Comparison of ENCODE assay signal across 20 mouse cellular contexts in the genomic region with DNA sequence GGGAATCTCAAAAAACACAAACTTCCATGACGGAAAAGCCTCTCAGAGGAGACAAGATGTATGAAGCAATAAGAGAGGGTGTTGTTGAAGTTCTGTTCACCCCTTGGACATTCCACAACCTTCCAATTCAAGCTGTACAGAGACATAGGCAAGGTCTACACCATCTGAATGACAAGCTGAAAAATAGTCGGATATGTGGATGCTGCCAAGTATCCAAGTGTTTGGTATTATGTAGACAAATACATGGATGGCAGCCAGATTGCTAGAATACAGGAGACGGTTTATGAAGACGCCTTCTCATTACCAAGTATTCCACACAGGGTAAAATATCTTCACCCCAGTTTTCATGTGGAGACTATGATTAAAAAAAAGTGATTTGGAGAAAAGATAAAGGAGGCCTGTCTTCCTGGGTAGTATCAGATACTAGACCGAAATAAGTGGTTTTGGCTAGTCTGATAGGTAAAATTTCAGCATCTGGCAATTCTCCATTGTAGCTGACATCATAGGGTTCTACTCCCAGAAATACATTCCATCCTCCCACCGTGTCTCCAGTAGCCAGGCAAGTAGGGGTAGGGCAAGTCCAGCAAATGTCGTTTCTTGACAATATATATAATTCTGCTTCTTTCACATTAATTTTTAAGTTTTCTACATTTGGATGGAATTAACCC.
A peak's percentile ranks its signal among the peaks of the same experiment; 100 is the strongest.
DNase-seq lines count a peak whose midpoint lies in the region; ATAC-seq and TF ChIP-seq lines count a peak whose summit lies in the region.
"Had no signal": no experiment of that assay in that cellular context is flagged by ENCODE, and none has a peak within 500 bp of the region (broad histone marks: within the 10 kb centered on the region; RNA-seq: fewer than 3 reads in every experiment).

No protein-coding gene starts in this region.

- TF ChIP-seq POLR2A in limb, embryonic 14.5 days (IDR thresholded peaks at IDR 0.05; ENCODE audit: borderline replicate concordance, extremely low read depth, insufficient read depth, insufficient read length), result no peak

- no peak overlapping the region for H3K4me3 ChIP-seq in heart, embryonic 14.5 days (ENCODE audit: control insufficient read depth in 1 of 2, insufficient read depth in 1 of 2, low read depth in 1 of 2, low read length in 2 of 2)
- H3K4me3 ChIP-seq in heart, embryonic 12.5 days, result no peak overlapping the region
- no peak overlapping the region for H3K4me3 ChIP-seq in lung, embryonic 14.5 days (ENCODE audit: low read depth, low read length)
- no peak overlapping the region for H3K4me3 ChIP-seq in limb, embryonic 14.5 days (replicated peaks; ENCODE audit: low read length)
- H3K4me3 ChIP-seq: embryonic facial prominence, embryonic 12.5 days; heart, embryonic 10.5 days; hindbrain, embryonic 13.5 days; intestine, embryonic 15.5 days; liver, embryonic 13.5 days; midbrain, embryonic 12.5 days; neural tube, embryonic 12.5 days had no signal

- no peak overlapping the region for H3K4me2 ChIP-seq in heart, embryonic 14.5 days (ENCODE audit: low read length)
- no peak overlapping the region for H3K4me2 ChIP-seq in heart, embryonic 12.5 days
- no peak overlapping the region for H3K4me2 ChIP-seq in lung, embryonic 14.5 days
- no peak overlapping the region for H3K4me2 ChIP-seq in limb, embryonic 14.5 days (replicated peaks; ENCODE audit: low read depth, low read length, severe bottlenecking)
- H3K4me2 ChIP-seq: embryonic facial prominence, embryonic 12.5 days; hindbrain, embryonic 13.5 days; intestine, embryonic 15.5 days; liver, embryonic 13.5 days; midbrain, embryonic 12.5 days; neural tube, embryonic 12.5 days had no signal

- no peaks in the 10 kb centered on the region for H3K36me3 ChIP-seq in heart, embryonic 14.5 days (ENCODE audit: control insufficient read depth, insufficient read depth, low read length)
- no peaks in the 10 kb centered on the region for H3K36me3 ChIP-seq in heart, embryonic 12.5 days
- no peaks in the 10 kb centered on the region for H3K36me3 ChIP-seq in lung, embryonic 14.5 days (ENCODE audit: insufficient read depth)
- no peaks in the 10 kb centered on the region for H3K36me3 ChIP-seq in limb, embryonic 14.5 days (ENCODE audit: control insufficient read depth, insufficient read depth, low read length)
- H3K36me3 ChIP-seq: embryonic facial prominence, embryonic 12.5 days; heart, embryonic 10.5 days; hindbrain, embryonic 13.5 days; intestine, embryonic 15.5 days; liver, embryonic 13.5 days; midbrain, embryonic 12.5 days; neural tube, embryonic 12.5 days had no signal

- no peaks in the 10 kb centered on the region for H3K27me3 ChIP-seq in heart, embryonic 14.5 days (ENCODE audit: control insufficient read depth, insufficient read depth, low read length)
- H3K27me3 ChIP-seq in heart, embryonic 12.5 days (replicated peaks), result no peaks in the 10 kb centered on the region
- no peaks in the 10 kb centered on the region for H3K27me3 ChIP-seq in lung, embryonic 14.5 days (ENCODE audit: insufficient read depth, low read length)
- no peaks in the 10 kb centered on the region for H3K27me3 ChIP-seq in limb, embryonic 14.5 days (ENCODE audit: control insufficient read depth, insufficient read depth, low read length)
- H3K27me3 ChIP-seq: embryonic facial prominence, embryonic 12.5 days; hindbrain, embryonic 13.5 days; intestine, embryonic 15.5 days; liver, embryonic 13.5 days; midbrain, embryonic 12.5 days; neural tube, embryonic 12.5 days had no signal

- DNase-seq in lung, embryonic 14.5 days, result peak; percentile 90
- DNase-seq in lung, postnatal 25 days (ENCODE audit: low spot score), result no peak
- peak; percentile 13 for DNase-seq in NIH3T3 (ENCODE audit: low read depth)
- peak; percentile 67 for DNase-seq in limb, embryonic 14.5 days (ENCODE audit: low spot score)
- DNase-seq in thymus, postnatal 25 days, result no peak
- DNase-seq: B cell, adult 2 months; cerebellum, adult 8-10 months; kidney, adult 9 months; kidney, postnatal 36 days; left cerebral cortex, postnatal 4 days; liver, embryonic 13.5 days; thymus, postnatal 14 days had no signal

- H3K9ac ChIP-seq in heart, embryonic 14.5 days (ENCODE audit: low read length), result no peak overlapping the region
- no peak overlapping the region for H3K9ac ChIP-seq in heart, embryonic 12.5 days
- no peak overlapping the region for H3K9ac ChIP-seq in lung, embryonic 14.5 days
- H3K9ac ChIP-seq in limb, embryonic 14.5 days (ENCODE audit: low read depth, low read length, severe bottlenecking), result no peak overlapping the region
- H3K9ac ChIP-seq: embryonic facial prominence, embryonic 12.5 days; hindbrain, embryonic 13.5 days; intestine, embryonic 15.5 days; liver, embryonic 13.5 days; midbrain, embryonic 12.5 days; neural tube, embryonic 12.5 days had no signal

- TF ChIP-seq CTCF in lung, embryonic 14.5 days (IDR thresholded peaks at IDR 0.05; ENCODE audit: low read depth), result no peak

- 0 out of 2 replicates have a peak, but pooled peaks have one; percentile 26 for ATAC-seq in heart, embryonic 14.5 days (ENCODE audit: insufficient number of reproducible peaks, insufficient read depth, low FRiP score, low read depth)
- no peak for ATAC-seq in heart, embryonic 12.5 days (ENCODE audit: insufficient number of reproducible peaks, low FRiP score)
- peak; percentile 97 for ATAC-seq in lung, embryonic 14.5 days (ENCODE audit: insufficient read depth)
- ATAC-seq in limb, embryonic 14.5 days (ENCODE audit: low FRiP score, low read depth), result no peak
- ATAC-seq: intestine, embryonic 15.5 days had no signal

- H3K27ac ChIP-seq in heart, embryonic 14.5 days (replicated peaks in 1 of 2; ENCODE audit: control insufficient read depth in 1 of 2, insufficient read depth in 1 of 2, low read depth in 2 of 2, low read length in 2 of 2), result no peak overlapping the region
- H3K27ac ChIP-seq in heart, embryonic 12.5 days (ENCODE audit: poor library complexity, severe bottlenecking), result no peak overlapping the region
- H3K27ac ChIP-seq in lung, embryonic 14.5 days (ENCODE audit: low read depth), result no peak overlapping the region
- no peak overlapping the region for H3K27ac ChIP-seq in limb, embryonic 14.5 days (replicated peaks; ENCODE audit: low read depth, low read length)
- H3K27ac ChIP-seq: embryonic facial prominence, embryonic 12.5 days; heart, embryonic 10.5 days; hindbrain, embryonic 13.5 days; intestine, embryonic 15.5 days; liver, embryonic 13.5 days; midbrain, embryonic 12.5 days; neural tube, embryonic 12.5 days had no signal

- WGBS in heart, embryonic 14.5 days, result 61% methylated on average over 7 of the region's 7 CpGs
- 65% methylated on average over 7 of the region's 7 CpGs for WGBS in heart, embryonic 12.5 days
- WGBS in lung, embryonic 14.5 days, result 36% methylated on average over 7 of the region's 7 CpGs
- 71% methylated on average over 7 of the region's 7 CpGs for WGBS in limb, embryonic 14.5 days

- no peaks in the 10 kb centered on the region for H3K4me1 ChIP-seq in heart, embryonic 14.5 days (ENCODE audit: control insufficient read depth in 2 of 2, insufficient read depth in 2 of 2, low read length in 2 of 2)
- H3K4me1 ChIP-seq in heart, embryonic 12.5 days (replicated peaks), result no peaks in the 10 kb centered on the region
- no peaks in the 10 kb centered on the region for H3K4me1 ChIP-seq in lung, embryonic 14.5 days (ENCODE audit: insufficient read depth)
- H3K4me1 ChIP-seq in limb, embryonic 14.5 days (ENCODE audit: control insufficient read depth, insufficient read depth, low read length), result no peaks in the 10 kb centered on the region
- H3K4me1 ChIP-seq: embryonic facial prominence, embryonic 12.5 days; heart, embryonic 10.5 days; hindbrain, embryonic 13.5 days; intestine, embryonic 15.5 days; liver, embryonic 13.5 days; midbrain, embryonic 12.5 days; neural tube, embryonic 12.5 days had no signal

- H3K9me3 ChIP-seq in heart, embryonic 14.5 days (ENCODE audit: control insufficient read depth, low read length), result no peaks in the 10 kb centered on the region
- no peaks in the 10 kb centered on the region for H3K9me3 ChIP-seq in heart, embryonic 12.5 days (replicated peaks)
- H3K9me3 ChIP-seq in lung, embryonic 14.5 days (ENCODE audit: low read depth, low read length), result no peaks in the 10 kb centered on the region
- no peaks in the 10 kb centered on the region for H3K9me3 ChIP-seq in limb, embryonic 14.5 days (ENCODE audit: control insufficient read depth, low read length)
- H3K9me3 ChIP-seq: embryonic facial prominence, embryonic 12.5 days; heart, embryonic 10.5 days; hindbrain, embryonic 13.5 days; intestine, embryonic 15.5 days; liver, embryonic 13.5 days; midbrain, embryonic 12.5 days; neural tube, embryonic 12.5 days had no signal

Comparison
In these comparisons a context has a peak if more than half of its experiments do, and no peak if none do; other contexts are left out.
1. ATAC-seq: peak in heart, embryonic 14.5 days (single experiment) and lung, embryonic 14.5 days (single experiment); none in heart, embryonic 12.5 days (single experiment) and limb, embryonic 14.5 days (single experiment).
2. DNase-seq: peak in lung, embryonic 14.5 days (single experiment), NIH3T3 (single experiment) and limb, embryonic 14.5 days (single experiment); none in lung, postnatal 25 days (single experiment) and thymus, postnatal 25 days (single experiment).